Mouse (Mus musculus): Measurements from ENCODE around the gene Thsd4.

- TF ChIP-seq EP300 (IDR thresholded peaks at IDR 0.05; ENCODE audit: low read depth) (no peak), CTCF (IDR thresholded peaks at IDR 0.05; ENCODE audit: low read depth) (no peak)
Measured at GRCm38 (mm10) chr9:59965046-59965445, 556.8 kb downstream of the Thsd4 start.
